Mouse (Mus musculus) adrenal gland, postnatal 4 days (tissue): ENCODE data around the gene Ncapd3. TPM values are rescaled to one million over a fixed set of nuclear protein-coding genes. Genes with fewer than 3 reads are reported as not detected.
A peak's percentile ranks its signal among the peaks of the same experiment; 100 is the strongest.

Experiments used
- DNase-seq, 2 experiments: peaks; one replicate each; pipeline ENCODE4 v3.0.0; 2021 to 2022; ENCODE audit warnings: low spot score in 2 of 2, mixed read lengths in 2 of 2
- total RNA-seq, 2 experiments: library from RNA; stranded (reverse); gene quantifications; 2 replicates each; pipeline ENCODE4 v1.2.3; 2021

Gene Ncapd3
- total RNA-seq, 2 experiments from 2014 or later, result 29.8 to 30.4 TPM

DNA sequence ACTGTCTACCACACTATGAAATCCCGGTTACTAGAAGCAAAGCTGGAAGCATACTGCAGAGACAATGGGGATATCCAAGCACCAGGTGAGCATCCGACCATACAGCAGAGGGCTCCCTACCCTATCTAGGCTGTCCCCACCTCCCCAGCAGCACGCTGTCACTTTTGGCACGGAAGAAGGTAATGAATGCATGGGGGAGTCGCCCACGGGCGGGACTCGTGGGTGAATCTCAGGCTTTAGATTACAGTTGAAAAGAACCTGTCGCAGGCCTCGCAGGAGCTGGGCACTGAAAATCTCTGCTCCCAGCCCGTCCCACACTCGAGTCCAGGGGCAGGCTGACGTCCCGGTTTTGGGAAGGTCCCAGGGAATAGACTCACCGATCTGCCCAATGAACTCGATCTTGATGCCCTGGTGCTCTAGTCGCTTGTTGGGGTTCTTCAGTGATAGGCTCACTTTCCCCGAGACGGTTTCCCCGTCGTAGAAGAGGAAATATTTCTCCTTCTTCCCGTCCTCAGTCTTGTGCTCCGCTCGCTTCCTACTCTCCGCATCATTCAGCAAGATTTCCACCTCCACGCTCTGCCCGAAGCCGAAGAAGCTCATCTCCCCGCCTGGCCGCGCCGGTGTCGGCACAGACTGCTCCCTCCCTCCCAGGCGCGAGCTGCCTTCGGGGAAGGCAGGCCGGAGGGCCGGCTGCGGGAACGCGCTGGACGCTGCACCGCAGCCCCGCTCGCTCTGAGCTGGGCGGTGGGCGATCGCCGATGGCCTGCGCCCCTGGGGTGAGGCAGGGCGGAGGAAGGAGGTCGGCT is 750 bp upstream of the Ncapd3 start:
- DNase-seq, result peak in 1 of 2 experiments; percentile 7

- DNase-seq, result no peak
These were observed 757 bp downstream of the Ncapd3 start for GRCm38 (mm10) chr9:27030763-27031100.

- no peak for DNase-seq
These were observed 13.9 kb downstream of the Ncapd3 start for GRCm38 (mm10) chr9:27043892-27044291.

DNA sequence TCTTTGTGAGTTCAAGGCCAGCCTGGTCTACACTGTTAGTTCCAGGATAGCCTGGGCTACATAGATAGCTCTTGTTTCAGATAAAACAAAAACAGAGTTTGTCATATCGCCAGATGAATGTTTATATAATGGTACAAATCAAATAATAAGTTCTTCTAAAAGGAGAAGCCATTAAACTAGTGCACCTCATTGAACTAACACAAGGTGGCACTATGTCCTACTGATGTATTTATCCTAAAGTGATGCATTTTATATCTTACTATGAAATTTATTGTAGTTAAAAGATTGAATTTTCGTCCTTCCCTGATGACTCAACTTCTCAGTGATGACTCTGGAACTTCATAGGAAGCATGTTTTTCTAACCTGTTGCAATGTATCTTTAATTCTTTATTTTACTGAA is 19.5 kb downstream of the Ncapd3 start:
- DNase-seq, result no peak

DNA sequence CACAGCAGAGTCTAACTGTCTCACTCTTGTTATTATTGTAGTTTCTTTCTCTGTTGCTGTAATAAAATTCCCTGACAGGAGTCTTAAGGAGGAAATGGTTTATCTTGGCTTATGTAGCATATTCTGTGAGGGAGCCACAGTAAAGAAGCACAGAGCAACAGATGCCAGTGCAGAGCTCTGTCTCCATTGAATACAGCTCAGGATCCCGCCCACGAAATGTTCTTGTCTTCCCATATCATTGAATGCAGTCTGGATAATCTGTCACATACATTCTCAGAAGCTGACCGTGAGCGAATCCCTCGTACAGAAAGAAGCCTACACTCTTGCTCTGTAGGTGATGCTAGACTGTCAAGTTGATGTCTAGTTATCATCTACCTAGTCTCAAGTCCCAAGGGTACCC is 28.4 kb downstream of the Ncapd3 start:
- DNase-seq, result no peak

DNA sequence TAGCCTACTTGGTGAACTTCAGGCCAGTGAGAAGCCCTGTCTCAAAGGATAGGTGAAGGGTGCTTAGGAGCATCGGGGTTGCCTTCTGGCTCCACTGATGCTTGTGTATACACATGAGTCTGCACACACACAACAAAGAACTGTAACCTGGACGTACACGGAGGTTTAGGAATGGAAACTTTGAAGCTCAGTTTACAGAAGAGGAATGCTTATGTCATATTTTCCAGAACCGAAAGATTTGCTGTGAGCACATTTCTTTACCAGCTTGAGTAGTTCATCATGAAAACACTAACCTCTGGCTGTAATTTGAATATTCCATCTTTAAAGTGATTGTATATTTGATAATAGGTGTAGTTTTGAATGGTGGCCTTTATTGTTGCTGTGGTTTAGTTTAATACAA is 40.9 kb downstream of the Ncapd3 start:
- DNase-seq, result no peak

GRCm38 (mm10) chr9:27074677-27075076 is 44.7 kb downstream of the Ncapd3 start:
- DNase-seq, result no peak

DNA sequence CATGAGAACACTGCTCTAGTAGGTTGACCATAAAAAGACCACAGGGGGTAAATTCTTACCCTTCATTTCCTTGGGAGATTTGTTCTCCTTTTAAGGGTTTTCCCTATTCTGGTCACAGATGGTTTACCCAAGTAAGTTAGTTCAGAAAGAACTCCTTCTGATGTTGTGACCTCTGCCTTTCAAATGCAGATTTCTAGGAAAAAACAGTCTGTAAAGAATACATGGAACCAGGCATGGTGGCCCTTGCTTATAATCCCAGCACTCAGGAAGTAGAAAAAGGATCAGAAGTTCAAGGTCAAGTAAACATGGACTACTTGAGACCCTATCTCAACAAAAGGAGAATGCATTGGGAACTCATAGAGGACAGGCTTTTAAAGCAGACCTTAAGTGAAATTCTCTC is 45.8 kb downstream of the Ncapd3 start:
- DNase-seq, result no peak

DNA sequence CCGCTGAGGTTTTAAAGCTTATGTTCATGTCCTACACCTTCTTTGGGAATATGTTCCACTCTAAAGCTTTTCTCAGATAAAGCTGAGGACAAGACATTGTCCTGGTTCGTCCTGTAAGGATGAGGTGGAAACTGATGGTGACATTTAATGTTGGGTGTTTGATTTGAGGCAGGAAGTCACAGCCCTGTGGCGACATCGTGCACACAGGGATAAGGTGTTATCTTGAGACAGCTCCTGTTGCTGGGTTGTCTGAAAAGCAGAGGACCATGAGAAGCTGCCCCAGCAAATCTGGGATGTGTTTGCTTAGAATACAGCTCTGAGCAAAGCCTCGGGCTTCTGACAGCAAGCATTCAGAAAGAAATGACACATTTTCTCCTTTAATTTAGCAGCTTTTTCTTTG is 56.3 kb downstream of the Ncapd3 start:
- DNase-seq, result no peak

GRCm38 (mm10) chr9:27087402-27087801 is 57.4 kb downstream of the Ncapd3 start:
- no peak for DNase-seq

GRCm38 (mm10) chr9:27090134-27090533 is 60.2 kb downstream of the Ncapd3 start:
- no peak for DNase-seq

GRCm38 (mm10) chr9:27090801-27091775 is 61.1 kb downstream of the Ncapd3 start:
- no peak for DNase-seq

DNA sequence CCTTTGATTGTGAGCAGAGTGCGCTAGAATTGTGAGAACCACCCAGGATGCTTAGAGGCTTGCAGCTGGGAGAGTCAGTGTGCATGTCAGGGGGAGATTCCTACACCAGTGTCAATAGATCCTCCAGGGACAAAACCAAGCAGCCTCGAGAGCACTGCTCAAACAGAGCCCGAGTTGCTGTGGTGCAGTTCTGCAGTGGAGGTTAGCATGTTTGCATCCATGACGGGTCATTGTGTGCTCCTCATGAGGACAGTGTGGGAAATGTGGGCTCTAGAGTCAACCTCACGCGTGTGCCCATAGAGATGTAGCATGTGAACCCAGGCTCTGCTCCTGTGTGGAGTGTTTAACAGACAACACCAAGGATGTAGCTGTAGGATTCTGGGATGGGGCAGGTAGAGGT is 62.9 kb downstream of the Ncapd3 start:
- no peak for DNase-seq

- DNase-seq, result no peak
These were observed 68.1 kb downstream of the Ncapd3 start for GRCm38 (mm10) chr9:27098092-27098491.

DNA sequence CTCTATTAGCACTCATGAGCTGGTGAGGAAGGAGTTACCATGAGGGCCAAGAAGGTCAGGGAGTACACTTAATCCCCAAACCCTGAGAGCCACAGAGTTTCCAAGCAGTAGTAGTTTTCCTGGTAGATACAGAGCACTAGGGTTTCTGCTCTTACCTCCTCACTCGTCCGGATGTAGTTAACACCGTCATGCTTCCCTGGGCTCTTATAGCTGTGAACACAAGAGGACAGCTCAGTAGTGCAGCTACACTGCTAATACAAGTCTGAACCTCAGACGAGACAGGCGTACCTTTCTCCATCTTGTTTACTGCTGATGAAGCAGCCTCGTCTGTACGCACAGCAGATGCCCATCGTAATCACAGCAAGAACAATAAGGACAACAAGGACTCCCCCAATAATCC is 68.6 kb downstream of the Ncapd3 start:
- DNase-seq, result no peak

- DNase-seq, result no peak
These were observed 69.5 kb downstream of the Ncapd3 start for GRCm38 (mm10) chr9:27099474-27099873.

GRCm38 (mm10) chr9:27101466-27101865 is 71.5 kb downstream of the Ncapd3 start:
- no peak for DNase-seq

- peak in 1 of 2 experiments; percentile 12 for DNase-seq
These were observed 76.1 kb downstream of the Ncapd3 start for GRCm38 (mm10) chr9:27106081-27106480.

DNA sequence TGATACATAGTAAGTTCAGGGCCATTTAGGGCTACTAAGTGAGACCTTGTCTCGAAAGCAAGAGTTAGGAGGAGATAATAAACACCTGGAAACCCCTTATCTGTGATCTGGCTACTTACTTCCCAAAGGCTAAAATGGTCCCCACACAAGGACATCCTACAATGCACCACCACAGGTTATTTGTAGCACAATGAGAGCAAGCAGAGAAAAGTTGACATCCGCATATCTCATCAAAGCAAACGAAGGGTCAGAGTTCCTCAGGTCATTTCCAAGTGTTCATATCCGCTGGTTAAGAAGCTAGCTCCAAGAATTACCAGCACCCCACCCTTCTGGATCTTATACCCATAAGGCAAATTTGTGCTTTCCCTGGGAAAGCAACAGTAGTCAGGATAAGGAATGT is 78.5 kb downstream of the Ncapd3 start:
- no peak for DNase-seq

GRCm38 (mm10) chr9:27109533-27110514 is 79.8 kb downstream of the Ncapd3 start:
- DNase-seq, result peak in 1 of 2 experiments; percentile 27

DNA sequence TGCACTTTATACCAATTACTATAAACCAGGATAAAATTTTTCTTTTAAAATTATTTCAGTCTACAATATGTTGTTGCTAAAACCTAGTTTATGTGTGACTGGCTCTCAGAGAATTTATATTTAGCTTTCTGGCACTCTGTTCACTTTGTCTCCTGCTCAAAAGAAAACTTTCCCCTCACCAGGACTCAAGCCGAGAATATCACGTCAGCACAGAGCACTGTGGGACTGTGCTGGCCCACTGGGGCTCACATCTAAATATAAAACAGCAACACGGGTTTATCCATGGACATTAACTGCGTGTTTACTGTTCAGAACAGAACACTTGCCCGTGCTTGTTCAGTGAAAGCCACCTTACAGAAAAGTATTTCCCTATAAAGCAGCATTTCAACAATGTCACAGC is 80.7 kb downstream of the Ncapd3 start:
- DNase-seq, result no peak
